ENCODE assay signal across 14 mouse cellular contexts in the genomic region with DNA sequence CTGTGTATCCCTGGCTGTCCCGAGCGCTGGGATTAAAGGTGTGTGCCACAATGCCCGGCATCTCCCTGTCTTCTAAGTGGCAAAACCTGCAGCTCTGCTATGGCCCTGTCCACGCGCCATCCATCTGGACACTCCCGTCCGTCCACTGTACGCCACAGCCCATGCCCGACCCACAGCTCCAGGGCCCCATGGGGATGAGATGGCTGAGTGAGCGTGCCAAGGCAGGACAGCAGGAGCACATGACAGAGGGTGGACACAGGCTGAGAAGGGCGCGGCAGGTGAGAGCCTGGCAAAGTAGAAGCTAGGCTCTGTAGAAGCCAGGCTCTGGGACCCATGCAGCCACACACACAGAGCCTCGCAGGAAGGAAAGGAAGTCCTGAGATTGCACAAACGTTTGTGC. TPM values are rescaled to one million over a fixed set of nuclear protein-coding genes. Genes with fewer than 3 reads are reported as not detected.
"Had no signal": no experiment of that assay in that cellular context is flagged by ENCODE, and none has a peak within 500 bp of the region (broad histone marks: within the 10 kb centered on the region; RNA-seq: fewer than 3 reads in every experiment).

No protein-coding gene starts in this region.

- H3K4me3 ChIP-seq: layer of hippocampus, adult 2 months; liver, embryonic 15.5 days; megakaryocyte, embryonic 14.5 days; midbrain, embryonic 15.5 days; neural tube, embryonic 12.5 days had no signal

- H3K4me1 ChIP-seq: midbrain, embryonic 15.5 days; neural tube, embryonic 12.5 days had no signal

- H3K27me3 ChIP-seq: midbrain, embryonic 15.5 days had no signal

- DNase-seq: kidney, postnatal 10 days; kidney, postnatal 4 days; lung, embryonic 14.5 days; lung, postnatal 14 days; thymus, postnatal 14 days had no signal

- H3K27ac ChIP-seq: layer of hippocampus, adult 2 months; liver, embryonic 15.5 days; macrophage; midbrain, embryonic 15.5 days; neural tube, embryonic 12.5 days; stomach, postnatal 0 days had no signal

RNA-seq across cellular contexts. Expression of a gene that starts 31.4 kb away (rescaled TPM):
- total RNA-seq: neutrophil, adult 5-6 weeks had no signal

RNA-seq across cellular contexts. Expression of a gene that starts 41.9 kb away (rescaled TPM):
- total RNA-seq: monocyte, adult 5-6 weeks; neutrophil, adult 5-6 weeks had no signal
- polyA plus RNA-seq: macrophage had no signal
